Mouse (Mus musculus): ENCODE data around the gene Tssk6. TPM values are rescaled to one million over a fixed set of nuclear protein-coding genes. Genes with fewer than 3 reads are reported as not detected.

The Tssk6 gene
- polyA plus RNA-seq, 2 experiments, result 0.84 to 4.1 TPM

DNA sequence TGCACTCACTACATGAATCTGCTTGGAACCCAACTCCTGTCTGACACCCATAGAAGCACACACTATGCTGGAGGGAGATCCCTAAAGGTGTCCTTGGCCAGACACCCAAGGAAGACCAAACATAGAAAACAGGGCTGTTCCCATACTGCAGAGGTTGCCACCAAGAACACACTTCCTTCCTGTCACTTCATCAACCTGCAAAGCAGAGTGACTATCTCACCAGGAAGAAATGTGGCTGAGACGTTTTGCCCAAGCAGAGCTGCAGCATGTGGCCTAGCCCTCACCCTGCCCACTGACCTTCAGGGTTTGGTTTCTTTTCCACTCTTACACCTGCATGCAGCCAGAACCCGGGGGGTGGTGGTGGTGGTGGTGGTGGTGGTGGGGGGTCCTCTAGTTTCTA is 31.8 kb downstream of the Tssk6 start:
- Histone ChIP-seq H3K4me1 (ENCODE audit: control insufficient read depth, insufficient read depth, low read length) (no peaks in the 10 kb centered on the region), H3K27ac (replicated peaks; ENCODE audit: low read depth, low read length) (no peak overlapping the region), H3K36me3 (ENCODE audit: control insufficient read depth, insufficient read depth, low read length) (peaks cover 32% of the 10 kb centered on the region), H3K9ac (ENCODE audit: low read depth, low read length, severe bottlenecking) (no peak overlapping the region), H3K27me3 (ENCODE audit: control insufficient read depth, insufficient read depth, low read length) (no peaks in the 10 kb centered on the region), H3K4me2 (replicated peaks; ENCODE audit: low read depth, low read length, severe bottlenecking) (no peak overlapping the region), H3K9me3 (ENCODE audit: control insufficient read depth, low read length) (no peaks in the 10 kb centered on the region), H3K4me3 (replicated peaks; ENCODE audit: low read length) (no peak overlapping the region)
- TF ChIP-seq POLR2A (IDR thresholded peaks at IDR 0.05; ENCODE audit: borderline replicate concordance, extremely low read depth, insufficient read depth, insufficient read length), result no peak
- WGBS, result 84% methylated on average over 2 of the region's 2 CpGs
- ATAC-seq (ENCODE audit: low FRiP score, low read depth) (no peak), DNase-seq (ENCODE audit: low spot score) (no peak)

GRCm38 (mm10) chr8:69934582-69934981 is 32.6 kb downstream of the Tssk6 start:
- Histone ChIP-seq H3K4me3 (replicated peaks; ENCODE audit: low read length) (no peak overlapping the region), H3K4me1 (ENCODE audit: control insufficient read depth, insufficient read depth, low read length) (no peaks in the 10 kb centered on the region), H3K27me3 (ENCODE audit: control insufficient read depth, insufficient read depth, low read length) (no peaks in the 10 kb centered on the region), H3K4me2 (replicated peaks; ENCODE audit: low read depth, low read length, severe bottlenecking) (no peak overlapping the region), H3K36me3 (ENCODE audit: control insufficient read depth, insufficient read depth, low read length) (peaks cover 35% of the 10 kb centered on the region), H3K9ac (ENCODE audit: low read depth, low read length, severe bottlenecking) (no peak overlapping the region), H3K27ac (replicated peaks; ENCODE audit: low read depth, low read length) (no peak overlapping the region), H3K9me3 (ENCODE audit: control insufficient read depth, low read length) (no peaks in the 10 kb centered on the region)
- DNase-seq (ENCODE audit: low spot score), result no peak
- WGBS, result 82% methylated on average over 5 of the region's 5 CpGs
- no peak for ATAC-seq (ENCODE audit: low FRiP score, low read depth)
- TF ChIP-seq POLR2A (IDR thresholded peaks at IDR 0.05; ENCODE audit: borderline replicate concordance, extremely low read depth, insufficient read depth, insufficient read length), result no peak

- Histone ChIP-seq H3K4me3 (replicated peaks; ENCODE audit: low read length) (no peak overlapping the region), H3K27ac (replicated peaks; ENCODE audit: low read depth, low read length) (no peak overlapping the region), H3K27me3 (ENCODE audit: control insufficient read depth, insufficient read depth, low read length) (no peaks in the 10 kb centered on the region), H3K9ac (ENCODE audit: low read depth, low read length, severe bottlenecking) (no peak overlapping the region), H3K4me2 (replicated peaks; ENCODE audit: low read depth, low read length, severe bottlenecking) (no peak overlapping the region), H3K9me3 (ENCODE audit: control insufficient read depth, low read length) (no peaks in the 10 kb centered on the region), H3K4me1 (ENCODE audit: control insufficient read depth, insufficient read depth, low read length) (peaks cover 6% of the 10 kb centered on the region; the same call in 1 of the 2 replicates), H3K36me3 (ENCODE audit: control insufficient read depth, insufficient read depth, low read length) (peaks cover 35% of the 10 kb centered on the region)
- DNase-seq (ENCODE audit: low spot score), result no peak
- ATAC-seq (ENCODE audit: low FRiP score, low read depth), result no peak
- TF ChIP-seq POLR2A (IDR thresholded peaks at IDR 0.05; ENCODE audit: borderline replicate concordance, extremely low read depth, insufficient read depth, insufficient read length), result no peak
- 87% methylated on average over 3 of the region's 3 CpGs for WGBS
Observed at GRCm38 (mm10) chr8:69935431-69935830, 33.4 kb downstream of the Tssk6 start.

GRCm38 (mm10) chr8:69936050-69936794 is 34.2 kb downstream of the Tssk6 start:
- no peak for TF ChIP-seq POLR2A (IDR thresholded peaks at IDR 0.05; ENCODE audit: borderline replicate concordance, extremely low read depth, insufficient read depth, insufficient read length)
- no peaks in the 10 kb centered on the region for H3K27me3 ChIP-seq (ENCODE audit: control insufficient read depth, insufficient read depth, low read length)
- DNase-seq (ENCODE audit: low spot score), result peak; percentile 73
- ATAC-seq (ENCODE audit: low FRiP score, low read depth), result peak; percentile 82
- no peak overlapping the region for H3K4me3 ChIP-seq (replicated peaks; ENCODE audit: low read length)
- H3K4me1 ChIP-seq (ENCODE audit: control insufficient read depth, insufficient read depth, low read length), result peaks cover 8% of the 10 kb centered on the region; the same call in 1 of the 2 replicates
- no peak overlapping the region for H3K4me2 ChIP-seq (replicated peaks; ENCODE audit: low read depth, low read length, severe bottlenecking)
- WGBS, result 67% methylated on average over 7 of the region's 7 CpGs
- peaks cover 35% of the 10 kb centered on the region for H3K36me3 ChIP-seq (ENCODE audit: control insufficient read depth, insufficient read depth, low read length)
- H3K27ac ChIP-seq (replicated peaks; ENCODE audit: low read depth, low read length), result 0 out of 2 replicates have a peak overlapping the region, but pooled peaks have one; percentile 52
- no peaks in the 10 kb centered on the region for H3K9me3 ChIP-seq (ENCODE audit: control insufficient read depth, low read length)
- no peak overlapping the region for H3K9ac ChIP-seq (ENCODE audit: low read depth, low read length, severe bottlenecking)

DNA sequence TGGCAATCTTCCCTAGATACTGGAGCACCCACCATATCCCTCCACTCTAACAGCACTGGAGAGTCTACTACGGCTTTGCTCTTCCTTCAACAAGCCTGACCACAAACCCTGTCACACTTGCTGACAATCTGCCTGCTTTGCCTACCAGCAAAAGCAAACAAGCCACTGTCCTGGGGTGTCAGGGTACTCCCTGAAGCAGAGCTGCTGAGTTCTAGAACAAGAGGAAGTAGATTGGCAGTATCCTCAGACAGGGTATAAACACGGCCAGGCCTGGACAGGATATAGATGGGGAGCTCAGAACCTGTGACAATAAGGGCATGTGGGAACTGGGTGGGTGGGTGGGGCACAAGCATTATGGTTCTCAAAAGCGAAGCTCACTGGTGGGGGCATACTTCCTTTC is 35.5 kb downstream of the Tssk6 start:
- H3K4me1 ChIP-seq (ENCODE audit: control insufficient read depth, insufficient read depth, low read length), result peaks cover 8% of the 10 kb centered on the region; the same call in 1 of the 2 replicates
- WGBS, result 94% methylated on average over 3 of the region's 3 CpGs
- DNase-seq (ENCODE audit: low spot score) (no peak), ATAC-seq (ENCODE audit: low FRiP score, low read depth) (no peak)
- no peaks in the 10 kb centered on the region for H3K9me3 ChIP-seq (ENCODE audit: control insufficient read depth, low read length)
- H3K4me3 ChIP-seq (replicated peaks; ENCODE audit: low read length), result no peak overlapping the region
- TF ChIP-seq POLR2A (IDR thresholded peaks at IDR 0.05; ENCODE audit: borderline replicate concordance, extremely low read depth, insufficient read depth, insufficient read length), result no peak
- H3K36me3 ChIP-seq (ENCODE audit: control insufficient read depth, insufficient read depth, low read length), result peaks cover 35% of the 10 kb centered on the region
- H3K27me3 ChIP-seq (ENCODE audit: control insufficient read depth, insufficient read depth, low read length), result no peaks in the 10 kb centered on the region
- H3K9ac ChIP-seq (ENCODE audit: low read depth, low read length, severe bottlenecking), result no peak overlapping the region
- no peak overlapping the region for H3K4me2 ChIP-seq (replicated peaks; ENCODE audit: low read depth, low read length, severe bottlenecking)
- no peak overlapping the region for H3K27ac ChIP-seq (replicated peaks; ENCODE audit: low read depth, low read length)

All from limb, embryonic 14.5 days (tissue).